In genomic region chr17:28230486-28230885, GRCm38 (mm10) we compare ENCODE assay signal across 27 mouse cellular contexts. TPM values are rescaled to one million over a fixed set of nuclear protein-coding genes. Genes with fewer than 3 reads are reported as not detected.
A peak's percentile ranks its signal among the peaks of the same experiment; 100 is the strongest.
DNase-seq lines count a peak whose midpoint lies in the region; ATAC-seq and TF ChIP-seq lines count a peak whose summit lies in the region.
"Had no signal": no experiment of that assay in that cellular context is flagged by ENCODE, and none has a peak within 500 bp of the region (broad histone marks: within the 10 kb centered on the region; RNA-seq: fewer than 3 reads in every experiment).

No protein-coding gene starts in this region.

- no peak for TF ChIP-seq CTCF in E14TG2a.4 (conservative IDR thresholded peaks at IDR 0.05; ENCODE audit: low read length)
- no peak for TF ChIP-seq CTCF in small intestine, adult 2 months (IDR thresholded peaks at IDR 0.05; ENCODE audit: extremely low read depth, insufficient read length, insufficient replicate concordance, low read depth, low read length)
- no peak for TF ChIP-seq CTCF in hindbrain, postnatal 0 days (IDR thresholded peaks at IDR 0.05; ENCODE audit: low read depth)

- H3K27me3 ChIP-seq in embryonic facial prominence, embryonic 15.5 days = no peaks in the 10 kb centered on the region
- H3K27me3 ChIP-seq in embryonic facial prominence, embryonic 10.5 days (replicated peaks; ENCODE audit: low read depth, poor library complexity, severe bottlenecking) = peaks cover 10% of the 10 kb centered on the region
- no peaks in the 10 kb centered on the region for H3K27me3 ChIP-seq in E14TG2a.4 (ENCODE audit: insufficient read depth, low read length)
- no peaks in the 10 kb centered on the region for H3K27me3 ChIP-seq in small intestine, adult 2 months (ENCODE audit: control insufficient read depth, insufficient read depth, low read length)
- no peaks in the 10 kb centered on the region for H3K27me3 ChIP-seq in hindbrain, postnatal 0 days (ENCODE audit: insufficient read depth, low read length)
- H3K27me3 ChIP-seq: embryonic facial prominence, embryonic 12.5 days; forebrain, embryonic 13.5 days; hindbrain, embryonic 12.5 days; hindbrain, embryonic 15.5 days; Patski had no signal

- H3K36me3 ChIP-seq in embryonic facial prominence, embryonic 15.5 days = peaks cover 7% of the 10 kb centered on the region; the same call in 1 of the 2 replicates
- 0 out of 2 replicates have a peak, but pooled peaks cover under 1% of the 10 kb centered on the region for H3K36me3 ChIP-seq in embryonic facial prominence, embryonic 10.5 days (replicated peaks)
- H3K36me3 ChIP-seq in E14TG2a.4 (ENCODE audit: insufficient read depth, low read length) (peaks cover 38% of the 10 kb centered on the region), ES-E14 (ENCODE audit: control insufficient read depth, insufficient read depth, low read length, poor library complexity, severe bottlenecking) (peaks cover 12% of the 10 kb centered on the region)
- H3K36me3 ChIP-seq in small intestine, adult 2 months (ENCODE audit: control insufficient read depth, insufficient read depth, low read length) = no peaks in the 10 kb centered on the region
- H3K36me3 ChIP-seq in hindbrain, postnatal 0 days (ENCODE audit: insufficient read depth, low read length) = no peaks in the 10 kb centered on the region
- H3K36me3 ChIP-seq: embryonic facial prominence, embryonic 12.5 days; forebrain, embryonic 10.5 days; hindbrain, embryonic 12.5 days; hindbrain, embryonic 15.5 days had no signal

- H3K4me1 ChIP-seq in embryonic facial prominence, embryonic 15.5 days = peaks cover 29% of the 10 kb centered on the region
- H3K4me1 ChIP-seq in embryonic facial prominence, embryonic 10.5 days = peaks cover 39% of the 10 kb centered on the region
- H3K4me1 ChIP-seq in E14TG2a.4 (replicated peaks; ENCODE audit: low read depth, low read length) (peaks cover 85% of the 10 kb centered on the region), ES-E14 (ENCODE audit: control insufficient read depth in 2 of 2, insufficient read depth in 2 of 2, low read length in 2 of 2, poor library complexity in 1 of 2) (peaks cover 8 to 31% of the 10 kb centered on the region in 2 experiments)
- H3K4me1 ChIP-seq in small intestine, adult 2 months (ENCODE audit: control insufficient read depth, insufficient read depth, insufficient read length, low read length) = peaks cover 42% of the 10 kb centered on the region
- H3K4me1 ChIP-seq in hindbrain, postnatal 0 days (ENCODE audit: insufficient read depth, low read length) = 0 out of 2 replicates have a peak, but pooled peaks cover 2% of the 10 kb centered on the region

- in situ Hi-C loops in ES-E14 (cut with MboI; ENCODE audit: low sequenced_read_pairs in 2 of 2, unreplicated experiment in 2 of 2) = no loop called here

- DNase-seq in embryonic facial prominence, embryonic 10.5 days (ENCODE audit: low spot score) = no peak
- DNase-seq in ES-E14 (ENCODE audit: low read depth, low spot score) = no peak
- no peak for DNase-seq in cerebellum, postnatal 25 days
- DNase-seq in retina, embryonic 14.5 days (ENCODE audit: low spot score) = no peak
- DNase-seq in hindbrain, postnatal 0 days (ENCODE audit: low spot score) = no peak
- DNase-seq: adrenal gland, adult 8-10 months; adrenal gland, postnatal 25 days; cerebellum, adult 11-12 months; cerebellum, adult 8-10 months; cerebellum, postnatal 10 days; gastrocnemius, postnatal 14 days; heart, adult 11 months had no signal

- TF ChIP-seq POLR2A in small intestine, adult 2 months (IDR thresholded peaks at IDR 0.05; ENCODE audit: low read depth, low read length) = no peak

- no peak overlapping the region for H3K4me2 ChIP-seq in embryonic facial prominence, embryonic 15.5 days (replicated peaks)
- no peak overlapping the region for H3K4me2 ChIP-seq in hindbrain, postnatal 0 days (ENCODE audit: low read depth, low read length)
- H3K4me2 ChIP-seq: embryonic facial prominence, embryonic 12.5 days; forebrain, embryonic 13.5 days; heart, embryonic 11.5 days; hindbrain, embryonic 12.5 days; hindbrain, embryonic 15.5 days had no signal

- peak overlapping the region; percentile 51; the same call in 1 of the 2 replicates for H3K27ac ChIP-seq in embryonic facial prominence, embryonic 15.5 days (replicated peaks)
- no peak overlapping the region for H3K27ac ChIP-seq in embryonic facial prominence, embryonic 10.5 days (replicated peaks)
- peak overlapping the region; percentile 64 for H3K27ac ChIP-seq in ES-E14 (ENCODE audit: insufficient read depth, low read depth, low read length, poor library complexity, severe bottlenecking)
- H3K27ac ChIP-seq in small intestine, adult 2 months (ENCODE audit: insufficient read depth, low read depth, low read length) = peak overlapping the region; percentile 95
- no peak overlapping the region for H3K27ac ChIP-seq in hindbrain, postnatal 0 days
- H3K27ac ChIP-seq: embryonic facial prominence, embryonic 12.5 days; forebrain, embryonic 10.5 days; forebrain, embryonic 13.5 days; hindbrain, embryonic 12.5 days; hindbrain, embryonic 15.5 days had no signal

- H3K4me3 ChIP-seq in embryonic facial prominence, embryonic 15.5 days (replicated peaks) = no peak overlapping the region
- no peak overlapping the region for H3K4me3 ChIP-seq in embryonic facial prominence, embryonic 10.5 days
- H3K4me3 ChIP-seq in E14TG2a.4 (replicated peaks; ENCODE audit: low read length) (0 out of 2 replicates have a peak overlapping the region, but pooled peaks have one; percentile 41), ES-E14 (ENCODE audit: insufficient read depth in 1 of 2, low read depth in 1 of 2, low read length in 2 of 2, poor library complexity in 1 of 2, severe bottlenecking in 1 of 2) (no peak overlapping the region)
- H3K4me3 ChIP-seq in small intestine, adult 2 months (ENCODE audit: low read depth, low read length) = no peak overlapping the region
- H3K4me3 ChIP-seq in hindbrain, postnatal 0 days (ENCODE audit: low read length) = no peak overlapping the region
- H3K4me3 ChIP-seq: embryonic facial prominence, embryonic 12.5 days; erythroblast, embryonic 14.5 days; forebrain, embryonic 10.5 days; forebrain, embryonic 13.5 days; hindbrain, embryonic 12.5 days; hindbrain, embryonic 15.5 days had no signal

- H3K9me3 ChIP-seq in embryonic facial prominence, embryonic 15.5 days (replicated peaks) = no peaks in the 10 kb centered on the region
- no peaks in the 10 kb centered on the region for H3K9me3 ChIP-seq in embryonic facial prominence, embryonic 10.5 days
- H3K9me3 ChIP-seq in E14TG2a.4 (ENCODE audit: low read length) (no peaks in the 10 kb centered on the region), ES-E14 (ENCODE audit: control insufficient read depth, insufficient read depth, low read depth, low read length) (no peaks in the 10 kb centered on the region)
- no peaks in the 10 kb centered on the region for H3K9me3 ChIP-seq in hindbrain, postnatal 0 days (ENCODE audit: low read length)
- H3K9me3 ChIP-seq: embryonic facial prominence, embryonic 12.5 days; forebrain, embryonic 10.5 days; forebrain, embryonic 13.5 days; G1E; hindbrain, embryonic 12.5 days; hindbrain, embryonic 15.5 days had no signal

- WGBS in embryonic facial prominence, embryonic 15.5 days = 69% methylated on average over 6 of the region's 6 CpGs
- WGBS in embryonic facial prominence, embryonic 10.5 days = 84% methylated on average over 6 of the region's 6 CpGs
- WGBS in small intestine, adult 2 months = 27% methylated on average over 6 of the region's 6 CpGs
- WGBS in hindbrain, postnatal 0 days = 87% methylated on average over 6 of the region's 6 CpGs

- H3K9ac ChIP-seq in embryonic facial prominence, embryonic 15.5 days = no peak overlapping the region
- H3K9ac ChIP-seq in ES-E14 (ENCODE audit: insufficient read depth, low read depth, low read length, poor library complexity, severe bottlenecking) = peak overlapping the region; percentile 37; the same call in 1 of the 2 replicates
- no peak overlapping the region for H3K9ac ChIP-seq in hindbrain, postnatal 0 days (replicated peaks; ENCODE audit: low read length)
- H3K9ac ChIP-seq: embryonic facial prominence, embryonic 12.5 days; forebrain, embryonic 13.5 days; hindbrain, embryonic 12.5 days; hindbrain, embryonic 15.5 days had no signal

- ATAC-seq in embryonic facial prominence, embryonic 15.5 days (ENCODE audit: insufficient number of reproducible peaks, low FRiP score, low TSS enrichment, low read depth) = no peak
- no peak for ATAC-seq in hindbrain, postnatal 0 days
- ATAC-seq: activated CD4-positive, CD25-positive, alpha-beta regulatory T cell, adult 4 months; forebrain, embryonic 13.5 days; forebrain, embryonic 16.5 days; intestine, embryonic 16.5 days; Patski had no signal

TF ChIP-seq in ES-E14, 5 proteins besides CTCF, POLR2A, EP300 and RAD21 (continues in another document):
- TF ChIP-seq MAFK (IDR thresholded peaks at IDR 0.05; ENCODE audit: insufficient read depth, low read depth, low read length) (no peak), HCFC1 (IDR thresholded peaks at IDR 0.05; ENCODE audit: borderline replicate concordance, insufficient read depth, low read length) (no peak), ZC3H11A (IDR thresholded peaks at IDR 0.05; ENCODE audit: borderline replicate concordance, low read depth, low read length) (no peak), ZNF384 (IDR thresholded peaks at IDR 0.05; ENCODE audit: low read depth, low read length) (no peak)

RNA-seq across cellular contexts. Expression of gene Ppard, which starts 2.0 kb away (rescaled TPM):
- polyA plus RNA-seq in embryonic facial prominence, embryonic 15.5 days (2015; fragmentation: Nextera tagmentation; extraction: Ambion mirVana) = 3.2 and 4.0 TPM in 2 replicates
- 1.4 and 1.9 TPM in 2 replicates for polyA plus RNA-seq in embryonic facial prominence, embryonic 10.5 days (2016; fragmentation: Nextera tagmentation; extraction: Ambion mirVana)
- 6.7 and 10.7 TPM in 2 replicates for total RNA-seq in ES-E14 (2012; rRNA removed)
- polyA plus RNA-seq in small intestine, adult 2 months (2012; rRNA removed) = 118 and 203 TPM in 2 replicates
- total RNA-seq in hindbrain, postnatal 0 days (2014; rRNA removed) = 16.4 and 16.6 TPM in 2 replicates
- polyA plus RNA-seq in hindbrain, postnatal 0 days (2015; fragmentation: Nextera tagmentation; extraction: Ambion mirVana) = 1.4 and 1.7 TPM in 2 replicates

RNA-seq across cellular contexts. Expression of gene Def6, which starts 22.9 kb away (rescaled TPM):
- polyA plus RNA-seq in embryonic facial prominence, embryonic 15.5 days (2015; fragmentation: Nextera tagmentation; extraction: Ambion mirVana) = 18.4 and 19.8 TPM in 2 replicates
- polyA plus RNA-seq in embryonic facial prominence, embryonic 10.5 days (2016; fragmentation: Nextera tagmentation; extraction: Ambion mirVana) = 3.4 and 3.7 TPM in 2 replicates
- total RNA-seq in ES-E14 (2012; rRNA removed) = 17.6 and 20.8 TPM in 2 replicates
- 4.0 and 7.0 TPM in 2 replicates for polyA plus RNA-seq in small intestine, adult 2 months (2012; rRNA removed)
- total RNA-seq in hindbrain, postnatal 0 days (2014; rRNA removed) = 5.4 and 13.0 TPM in 2 replicates
- polyA plus RNA-seq in hindbrain, postnatal 0 days (2015; fragmentation: Nextera tagmentation; extraction: Ambion mirVana) = 7.8 and 9.9 TPM in 2 replicates

RNA-seq across cellular contexts. Expression of gene Zfp523, which starts 53.6 kb away (rescaled TPM):
- polyA plus RNA-seq in embryonic facial prominence, embryonic 15.5 days (2015; fragmentation: Nextera tagmentation; extraction: Ambion mirVana) = 43.0 and 44.7 TPM in 2 replicates
- 32.8 and 35.9 TPM in 2 replicates for polyA plus RNA-seq in embryonic facial prominence, embryonic 10.5 days (2016; fragmentation: Nextera tagmentation; extraction: Ambion mirVana)
- 11.4 and 16.8 TPM in 2 replicates for total RNA-seq in ES-E14 (2012; rRNA removed)
- polyA plus RNA-seq in small intestine, adult 2 months (2012; rRNA removed) = 27.4 and 39.8 TPM in 2 replicates
- 76.0 and 78.3 TPM in 2 replicates for total RNA-seq in hindbrain, postnatal 0 days (2014; rRNA removed)
- 37.7 and 39.3 TPM in 2 replicates for polyA plus RNA-seq in hindbrain, postnatal 0 days (2015; fragmentation: Nextera tagmentation; extraction: Ambion mirVana)

Comparison
In these comparisons a context has a peak if more than half of its experiments do, and no peak if none do; other contexts are left out.
1. H3K27ac ChIP-seq: peak in embryonic facial prominence, embryonic 15.5 days (single experiment), ES-E14 (single experiment) and small intestine, adult 2 months (single experiment); none in embryonic facial prominence, embryonic 10.5 days (single experiment) and hindbrain, postnatal 0 days (single experiment).
2. RNA of gene Ppard, which starts 2.0 kb away (polyA plus RNA-seq): 118 to 203 TPM in small intestine, adult 2 months; 3.2 to 4.0 TPM in embryonic facial prominence, embryonic 15.5 days, 1.4 to 1.7 TPM in hindbrain, postnatal 0 days and 1.4 to 1.9 TPM in embryonic facial prominence, embryonic 10.5 days; every median in the first group is over 10 times any median in the second.